Mouse (Mus musculus): ENCODE results near the gene Usp32.

Usp32 gene

GRCm38 (mm10) chr11:85139581-85140540 lies at the start of gene Usp32:
Gene Usp32, minus strand, starts transcription at chr11:85140161.
- POLR2A ChIA-PET: interaction anchor here in 3 of 4 experiments (0.5 to 3.5 kb wide), 29 partner anchors 9 to 270 kb away, joined by 3 to 14 read pairs (median 4); partner anchors contain the start of genes Ppm1d (in 2 of the 3), Appbp2 (in 1 of the 3), Bcas3 (in 1 of the 3) and Ggnbp2 (in 1 of the 3)
- CTCF ChIA-PET: interaction anchor here in 2 of 4 experiments (0.6 to 1.6 kb wide), 2 partner anchors 155 to 221 kb away, joined by 4 to 6 read pairs; no protein-coding TSS in a partner anchor

- POLR2A ChIA-PET: interaction anchor here in 3 of 4 experiments (0.5 to 1.6 kb wide), 7 partner anchors 9 to 111 kb away, joined by 3 to 6 read pairs (median 4); partner anchors contain the start of gene Appbp2 (in 1 of the 3)
- CTCF ChIA-PET: interaction anchor here (0.5 to 2.5 kb wide), 4 partner anchors 19 to 72 kb away, joined by 3 to 6 read pairs (median 4); partner anchors contain the start of gene 1700125H20Rik (in 1 of the 4)
Observed at GRCm38 (mm10) chr11:85189110-85189509, 49.1 kb upstream of the Usp32 start.

GRCm38 (mm10) chr11:85184839-85185238 lies 44.9 kb upstream of the Usp32 start:
- CTCF ChIA-PET: interaction anchor here (0.5 to 4.8 kb wide), 53 partner anchors 9 to 658 kb away, joined by 3 to 110 read pairs (median 5); partner anchors contain the start of genes 1700125H20Rik (in 3 of the 4), Znhit3 (in 2 of the 4), Bcas3 (in 1 of the 4) and Mrm1 (in 1 of the 4)
- POLR2A ChIA-PET: interaction anchor here in 3 of 4 experiments (0.5 to 3.4 kb wide), 27 partner anchors 10 to 1276 kb away, joined by 3 to 26 read pairs (median 4); partner anchors contain the start of genes Appbp2 (in 3 of the 3), Bcas3 (in 3 of the 3), 1700125H20Rik (in 2 of the 3) and Ppm1d (in 1 of the 3)

GRCm38 (mm10) chr11:85184082-85184481 lies 44.1 kb upstream of the Usp32 start:
- CTCF ChIA-PET: interaction anchor here (0.6 to 4.8 kb wide), 53 partner anchors 9 to 659 kb away, joined by 3 to 110 read pairs (median 5); partner anchors contain the start of genes 1700125H20Rik (in 3 of the 4), Znhit3 (in 2 of the 4), Appbp2 (in 1 of the 4) and Bcas3 (in 1 of the 4)
- POLR2A ChIA-PET: interaction anchor here (0.6 to 3.4 kb wide), 30 partner anchors 10 to 269 kb away, joined by 3 to 26 read pairs (median 4); partner anchors contain the start of genes Appbp2 (in 3 of the 4), Bcas3 (in 3 of the 4), 1700125H20Rik (in 2 of the 4) and Ppm1d (in 1 of the 4)

- POLR2A ChIA-PET: interaction anchor here (0.6 to 3.4 kb wide), 54 partner anchors 8 to 1842 kb away, joined by 3 to 26 read pairs (median 4); partner anchors contain the start of genes 1700125H20Rik (in 3 of the 4), Appbp2 (in 3 of the 4), Bcas3 (in 2 of the 4) and Ppm1d (in 2 of the 4)
- CTCF ChIA-PET: interaction anchor here (0.6 to 4.8 kb wide), 52 partner anchors 9 to 660 kb away, joined by 3 to 110 read pairs (median 6); partner anchors contain the start of genes 1700125H20Rik (in 4 of the 4), Bcas3 (in 2 of the 4), Mrm1 (in 1 of the 4) and Ppm1d (in 1 of the 4)
Observed at GRCm38 (mm10) chr11:85183284-85183779, 43.4 kb upstream of the Usp32 start.

- POLR2A ChIA-PET: interaction anchor here (0.6 to 3.4 kb wide), 55 partner anchors 8 to 1842 kb away, joined by 3 to 26 read pairs (median 4); partner anchors contain the start of genes 1700125H20Rik (in 3 of the 4), Appbp2 (in 3 of the 4), Bcas3 (in 2 of the 4) and Ppm1d (in 2 of the 4)
- CTCF ChIA-PET: interaction anchor here (0.6 to 4.8 kb wide), 51 partner anchors 8 to 660 kb away, joined by 3 to 110 read pairs (median 6); partner anchors contain the start of genes 1700125H20Rik (in 4 of the 4), Bcas3 (in 2 of the 4), Mrm1 (in 1 of the 4) and Ppm1d (in 1 of the 4)
Observed at GRCm38 (mm10) chr11:85182617-85183283, 42.8 kb upstream of the Usp32 start.

- CTCF ChIA-PET: interaction anchor here in 1 of 4 experiments (0.5 kb wide), 1 partner anchor 58 kb away, joined by 3 read pairs; no protein-coding TSS in a partner anchor
- POLR2A ChIA-PET: no interaction called here
Observed at GRCm38 (mm10) chr11:85178413-85178812, 38.5 kb upstream of the Usp32 start.

- CTCF ChIA-PET: interaction anchor here in 2 of 4 experiments (0.5 to 0.6 kb wide), 2 partner anchors 59 to 204 kb away, joined by 3 read pairs; no protein-coding TSS in a partner anchor
- POLR2A ChIA-PET: interaction anchor here in 1 of 4 experiments (0.7 kb wide), 1 partner anchor 716 kb away, joined by 3 read pairs; no protein-coding TSS in a partner anchor
Observed at GRCm38 (mm10) chr11:85177761-85178160, 37.8 kb upstream of the Usp32 start.

GRCm38 (mm10) chr11:85175941-85176340 lies 36.0 kb upstream of the Usp32 start:
- ChIA-PET POLR2A (no interaction called here), CTCF (interaction anchor here in 2 of 4 experiments (0.9 to 2.2 kb wide), 2 partner anchors 8 to 85 kb away, joined by 5 to 6 read pairs; no protein-coding TSS in a partner anchor)

GRCm38 (mm10) chr11:85170833-85171232 lies 30.9 kb upstream of the Usp32 start:
- ChIA-PET POLR2A (interaction anchor here (0.6 to 3.0 kb wide), 14 partner anchors 10 to 353 kb away, joined by 3 to 15 read pairs (median 4); partner anchors contain the start of gene Appbp2 (in 2 of the 4)), CTCF (interaction anchor here (0.6 to 3.2 kb wide), 24 partner anchors 9 to 391 kb away, joined by 3 to 47 read pairs (median 6); partner anchors contain the start of gene Ggnbp2 (in 1 of the 4))

- CTCF ChIA-PET: interaction anchor here (0.5 to 3.2 kb wide), 55 partner anchors 9 to 1612 kb away, joined by 3 to 47 read pairs (median 4); partner anchors contain the start of gene Znhit3 (in 1 of the 4)
- POLR2A ChIA-PET: interaction anchor here (0.6 to 3.0 kb wide), 25 partner anchors 10 to 353 kb away, joined by 3 to 15 read pairs (median 4); partner anchors contain the start of genes Appbp2 (in 2 of the 4), Usp32 (in 2 of the 4) and Ppm1d (in 1 of the 4)
Observed at GRCm38 (mm10) chr11:85170058-85170740, 30.2 kb upstream of the Usp32 start, which contains the start of gene 1700125H20Rik. Gene 1700125H20Rik, plus strand, starts transcription at chr11:85170404.

GRCm38 (mm10) chr11:85167503-85167902 lies 27.5 kb upstream of the Usp32 start:
- POLR2A ChIA-PET: interaction anchor here in 1 of 4 experiments (1.4 kb wide), 1 partner anchor 27 kb away, joined by 3 read pairs; no protein-coding TSS in a partner anchor
- CTCF ChIA-PET: interaction anchor here in 3 of 4 experiments (0.5 to 3.5 kb wide), 3 partner anchors 16 to 104 kb away, joined by 3 to 14 read pairs (median 3); no protein-coding TSS in a partner anchor

- ChIA-PET CTCF (no interaction called here), POLR2A (no interaction called here)
Observed at GRCm38 (mm10) chr11:85164371-85164770, 24.4 kb upstream of the Usp32 start.

GRCm38 (mm10) chr11:85163014-85163413 lies 23.1 kb upstream of the Usp32 start:
- CTCF ChIA-PET: interaction anchor here in 3 of 4 experiments (0.6 kb wide), 4 partner anchors 169 to 1330 kb away, joined by 3 to 8 read pairs (median 3); no protein-coding TSS in a partner anchor

GRCm38 (mm10) chr11:85157301-85157700 lies 17.3 kb upstream of the Usp32 start:
- ChIA-PET POLR2A (interaction anchor here in 1 of 4 experiments (0.8 to 1.9 kb wide), 2 partner anchors 9 to 17 kb away, joined by 3 to 10 read pairs; partner anchors contain the start of gene Usp32), CTCF (no interaction called here)

More at GRCm38 (mm10) chr11:85163014-85163413, 23.1 kb upstream of the Usp32 start:
- POLR2A ChIA-PET: interaction anchor here in 1 of 4 experiments (0.7 kb wide), 1 partner anchor 148 kb away, joined by 4 read pairs; the partner anchor contains the start of gene Ppm1d

Measured in embryonic stem cell, embryonic (primary cell).